Mouse (Mus musculus) thymus, postnatal 14 days (tissue): ENCODE measurements around the gene Prss33.

Experiments
- DNase-seq: peaks from one replicate; pipeline ENCODE4 v3.0.0; 2021

Gene Prss33

DNA sequence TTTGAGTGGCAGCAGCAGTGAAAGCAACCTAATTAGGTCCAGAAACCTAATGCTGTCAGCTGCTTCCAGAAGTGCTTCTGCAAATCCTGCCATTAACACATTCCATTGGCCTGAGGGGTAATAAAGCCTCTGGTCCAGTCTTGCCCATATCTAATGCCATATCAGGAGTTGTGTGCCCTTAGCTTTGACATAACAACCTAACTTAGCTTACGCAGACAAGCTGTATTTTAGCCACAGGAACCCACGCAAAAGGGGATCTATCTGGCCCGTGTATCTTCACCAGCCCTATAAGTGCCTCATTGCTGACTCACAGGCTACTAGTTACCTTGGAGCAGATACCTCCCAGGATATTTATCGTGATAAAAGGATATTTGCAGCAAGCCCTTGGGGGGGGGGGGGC, 10.3 kb downstream of the Prss33 start:
- DNase-seq: no peak

DNA sequence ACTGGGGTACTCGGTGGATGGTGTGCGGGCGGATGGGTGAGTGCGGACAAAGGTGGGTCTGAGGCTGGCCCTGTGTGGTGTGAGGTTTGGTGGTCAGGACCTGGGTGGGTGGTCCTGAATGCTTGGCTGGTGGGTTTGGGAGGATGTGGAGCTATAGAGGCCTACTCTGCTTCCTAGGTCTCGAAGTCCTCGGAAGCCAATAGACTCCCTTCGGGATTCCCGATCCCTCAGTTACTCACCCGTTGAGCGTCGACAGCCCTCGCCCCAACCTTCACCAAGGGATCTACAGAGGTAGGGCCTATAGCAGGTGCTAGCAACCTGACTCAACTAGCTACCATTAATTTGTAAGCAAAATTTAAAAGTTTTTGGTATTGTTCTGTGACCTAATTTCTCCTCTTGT, 12.2 kb downstream of the Prss33 start:
- no peak for DNase-seq

DNA sequence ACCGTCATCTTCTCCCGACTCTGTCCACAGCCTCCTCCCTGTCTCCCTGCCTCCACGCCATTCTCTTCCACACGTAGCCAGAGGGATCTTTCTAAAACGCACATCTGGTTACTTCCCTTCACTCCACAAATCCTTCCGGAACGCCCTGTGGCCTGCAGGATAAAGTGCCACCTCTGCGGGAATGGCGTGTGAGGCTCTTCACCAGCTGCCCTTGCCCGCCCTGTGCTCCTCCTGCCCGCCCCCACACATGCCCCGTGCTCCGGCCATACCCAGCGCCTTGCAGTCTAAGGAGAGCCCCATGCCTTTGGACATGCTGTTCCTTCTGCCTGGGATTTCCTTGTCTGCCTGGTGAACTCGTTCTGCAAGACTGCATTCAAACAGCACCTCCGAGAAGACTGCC, 12.8 kb downstream of the Prss33 start:
- no peak for DNase-seq

DNA sequence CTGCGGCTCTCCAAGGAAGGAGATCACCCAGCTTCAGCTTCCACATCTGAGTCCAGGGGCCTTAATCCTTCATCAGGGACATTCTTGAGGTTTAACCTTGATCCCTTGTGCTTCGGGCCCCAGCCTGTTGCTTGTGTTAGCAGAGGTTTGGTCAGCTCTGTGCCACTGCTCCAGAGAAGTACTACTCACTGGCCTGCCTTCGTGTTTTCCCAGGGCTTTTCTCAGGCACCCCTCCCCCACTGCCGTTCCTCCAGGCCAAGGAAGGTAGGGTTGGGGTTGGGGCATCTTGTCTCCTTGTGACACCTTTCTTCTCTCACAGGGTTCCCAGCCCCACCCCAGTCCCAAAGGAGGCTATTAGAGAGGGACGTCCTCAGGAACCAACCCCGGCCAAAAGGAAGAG, 13.8 kb downstream of the Prss33 start:
- DNase-seq: no peak

- no peak for DNase-seq
Observed at GRCm38 (mm10) chr17:23820731-23821130, 15.1 kb downstream of the Prss33 start.

GRCm38 (mm10) chr17:23819235-23819634, 16.6 kb downstream of the Prss33 start:
- DNase-seq: no peak

GRCm38 (mm10) chr17:23818579-23818978, 17.3 kb downstream of the Prss33 start:
- no peak for DNase-seq

GRCm38 (mm10) chr17:23815641-23816040, 20.2 kb downstream of the Prss33 start:
- DNase-seq: no peak

DNA sequence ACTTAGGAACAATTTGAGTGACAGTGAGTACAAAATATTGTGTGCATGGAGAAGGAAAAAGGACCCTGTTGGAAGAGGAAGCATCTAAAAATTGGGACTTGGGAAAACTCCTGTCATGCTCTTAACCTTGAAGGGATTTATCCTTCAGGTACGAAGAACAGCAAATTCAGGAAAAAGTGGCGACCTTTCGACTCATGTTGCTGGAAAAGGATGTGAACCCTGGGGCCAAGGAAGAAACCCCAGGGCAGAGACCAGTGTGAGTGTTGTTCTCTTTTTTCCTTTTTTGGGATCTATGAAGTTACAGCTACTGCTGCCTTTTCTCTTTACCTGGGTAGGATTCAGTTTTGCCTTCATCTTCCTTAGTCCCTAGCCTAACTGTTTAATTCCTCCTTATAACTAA, 27.9 kb downstream of the Prss33 start:
- no peak for DNase-seq

DNA sequence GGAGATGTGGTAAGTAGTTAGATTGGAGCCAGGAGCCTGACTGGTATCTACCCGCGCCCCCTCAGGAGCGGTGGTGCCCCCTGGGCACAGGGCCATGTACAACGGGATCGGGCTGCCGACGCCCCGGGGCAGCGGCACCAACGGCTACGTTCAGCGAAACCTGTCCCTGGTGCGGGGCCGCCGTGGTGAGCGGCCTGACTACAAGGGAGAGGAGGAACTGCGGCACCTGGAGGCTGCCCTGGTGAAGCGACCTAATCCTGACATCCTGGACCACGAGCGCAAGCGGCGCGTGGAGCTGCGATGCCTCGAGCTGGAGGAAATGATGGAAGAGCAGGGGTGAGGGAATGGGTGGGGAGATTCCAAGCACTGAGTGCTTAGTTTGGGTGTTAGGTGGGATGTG, 29.0 kb downstream of the Prss33 start:
- no peak for DNase-seq

- DNase-seq: no peak
Observed at GRCm38 (mm10) chr17:23804426-23805085, 31.3 kb downstream of the Prss33 start.

DNA sequence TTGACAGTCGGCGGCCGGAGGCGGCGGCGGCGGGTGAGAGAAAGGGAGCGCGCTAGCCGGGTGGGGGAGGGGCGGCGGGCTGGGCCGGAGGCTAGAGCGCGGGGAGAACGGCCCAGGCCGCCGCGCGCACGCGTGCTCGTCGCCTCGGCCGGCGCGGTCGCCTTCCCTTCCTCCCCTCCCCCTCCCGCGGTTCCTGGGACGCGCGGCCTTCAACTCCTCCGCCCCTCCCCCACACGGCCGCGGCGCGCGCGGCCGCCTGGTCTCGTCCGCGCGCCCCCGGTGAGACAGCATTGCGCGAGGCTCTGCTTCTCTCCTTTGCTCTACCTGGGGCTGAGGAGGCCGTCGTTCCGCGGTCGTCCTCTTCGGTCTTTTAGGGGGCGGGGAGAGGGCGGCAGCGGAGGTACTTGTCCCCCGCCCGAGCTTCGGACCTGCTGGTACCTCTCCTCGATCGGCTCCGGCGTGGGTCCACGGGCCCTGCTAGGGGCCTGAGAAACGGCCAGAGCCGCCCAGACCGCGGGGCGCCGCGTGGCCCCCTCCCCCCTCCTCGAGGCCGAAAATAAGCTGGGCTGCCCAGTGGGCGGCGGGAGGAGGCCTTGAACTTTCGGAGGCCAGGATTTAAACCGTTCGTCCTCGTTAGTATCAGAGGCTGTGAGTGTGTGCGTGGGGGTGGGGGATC, 32.4 kb downstream of the Prss33 start:
- DNase-seq: peak; percentile 87

DNA sequence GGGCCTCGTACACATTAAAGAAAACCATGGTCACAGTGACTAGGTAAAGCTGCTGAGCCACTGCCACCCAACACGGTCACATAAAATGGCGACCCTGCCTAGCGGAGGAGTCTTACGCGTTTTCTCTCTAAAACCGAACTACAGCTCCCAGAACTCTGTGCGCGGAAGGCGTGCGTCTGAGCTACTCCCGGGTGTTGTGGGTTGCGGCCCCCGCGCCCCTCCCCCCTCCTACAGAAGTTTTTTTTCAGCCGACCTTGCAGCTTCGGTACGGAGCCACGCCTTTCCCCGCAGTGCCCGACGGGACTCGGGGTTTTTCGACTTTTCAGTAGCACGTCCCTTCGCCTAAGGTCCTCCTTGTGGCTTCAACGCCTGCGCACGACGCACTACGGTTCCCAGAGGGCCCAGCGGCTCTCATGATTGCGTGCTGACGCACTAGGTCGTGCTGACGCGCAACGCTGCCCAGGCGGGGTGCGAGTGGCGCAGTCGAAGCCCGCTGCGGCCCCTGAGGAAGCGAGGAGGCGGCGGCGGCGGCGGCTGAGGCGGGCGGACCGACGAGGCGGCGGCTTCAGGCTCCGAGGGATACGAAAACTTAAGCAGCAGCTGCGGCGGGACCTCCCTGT, 33.0 kb downstream of the Prss33 start:
- peak; percentile 97 for DNase-seq

DNA sequence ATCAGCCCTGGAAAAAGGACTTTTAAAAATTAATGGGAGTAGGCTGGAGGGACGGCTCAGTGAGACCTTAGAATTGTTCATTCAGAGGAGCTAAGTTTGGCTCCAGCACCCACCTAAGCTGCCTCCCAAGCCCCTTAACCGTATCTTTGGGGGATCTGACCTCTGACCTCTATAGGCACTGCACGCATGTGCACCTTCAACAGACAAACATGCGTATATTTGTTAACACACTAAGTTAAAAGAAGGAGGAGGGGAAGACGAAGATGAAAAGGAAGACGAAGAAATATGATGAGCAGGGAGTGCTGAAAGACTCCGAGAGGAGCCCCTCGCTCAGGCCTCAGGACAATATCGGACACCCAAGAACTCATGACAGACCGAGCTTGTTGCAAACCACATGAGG, 34.2 kb downstream of the Prss33 start:
- DNase-seq: no peak

GRCm38 (mm10) chr17:23797316-23797715, 38.5 kb downstream of the Prss33 start:
- no peak for DNase-seq

GRCm38 (mm10) chr17:23795323-23795722, 40.5 kb downstream of the Prss33 start:
- no peak for DNase-seq

DNA sequence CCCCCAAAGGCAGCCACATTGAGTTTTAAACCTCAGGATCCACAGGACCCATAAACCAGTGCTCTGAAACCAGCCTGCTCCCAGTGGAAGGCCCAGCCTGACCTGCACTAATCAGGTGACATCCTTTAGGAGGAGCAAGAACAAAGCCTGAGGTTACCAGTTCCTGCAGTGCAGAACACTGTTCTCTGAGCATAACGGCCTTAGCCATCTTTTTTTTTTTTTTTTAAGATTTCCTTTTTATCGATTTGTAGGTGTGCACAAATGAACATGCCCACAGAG, 44.8 kb downstream of the Prss33 start:
- peak; percentile 30 for DNase-seq

GRCm38 (mm10) chr17:23790269-23791078, 45.4 kb downstream of the Prss33 start, which contains the start of gene Srrm2:
Srrm2 (plus strand) TSS chr17:23790532.
- peak; percentile 52 for DNase-seq

DNA sequence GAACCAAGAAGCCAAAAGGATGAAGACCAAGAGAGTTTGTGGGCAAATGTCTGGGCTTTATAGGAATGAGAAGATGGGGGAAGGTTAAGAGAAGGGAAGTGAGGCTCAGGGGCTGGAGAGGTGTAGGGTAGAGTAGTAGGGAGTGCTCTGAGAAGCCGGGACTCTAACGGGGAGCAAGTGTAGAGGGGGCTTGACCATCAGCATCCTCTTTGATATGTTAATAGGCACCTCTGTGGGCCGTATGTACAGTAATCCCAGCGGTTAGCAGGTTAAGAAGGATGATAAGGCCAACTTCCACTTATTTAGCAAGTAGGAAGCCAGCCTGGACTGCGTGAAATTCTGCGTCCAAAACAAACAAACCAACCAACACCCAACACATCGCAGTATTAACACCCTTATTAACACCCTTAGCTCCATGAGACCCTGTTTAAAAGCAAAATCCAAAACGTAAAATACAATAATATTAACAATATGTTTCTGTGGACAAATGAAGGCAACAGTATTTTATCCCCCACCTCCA, 46.0 kb downstream of the Prss33 start:
- no peak for DNase-seq

DNA sequence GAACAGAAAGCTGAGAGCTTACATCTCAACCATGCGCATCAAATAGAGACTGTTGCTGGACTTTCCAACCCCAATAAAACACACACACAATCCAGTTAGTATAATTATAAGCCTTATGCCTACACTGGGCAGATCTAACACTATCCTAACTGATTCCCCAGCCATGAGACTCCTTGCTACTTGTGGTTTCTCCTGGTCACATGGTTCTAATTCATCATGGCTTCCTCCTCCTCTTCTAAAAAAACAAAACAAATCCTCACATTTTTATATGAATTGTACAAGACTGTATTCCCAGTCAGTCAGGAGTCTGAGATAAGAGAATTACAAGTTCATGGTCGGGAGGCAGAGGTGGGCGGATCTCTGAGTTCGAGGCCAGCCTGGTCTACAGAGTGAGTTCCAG, 46.9 kb downstream of the Prss33 start:
- no peak for DNase-seq

DNA sequence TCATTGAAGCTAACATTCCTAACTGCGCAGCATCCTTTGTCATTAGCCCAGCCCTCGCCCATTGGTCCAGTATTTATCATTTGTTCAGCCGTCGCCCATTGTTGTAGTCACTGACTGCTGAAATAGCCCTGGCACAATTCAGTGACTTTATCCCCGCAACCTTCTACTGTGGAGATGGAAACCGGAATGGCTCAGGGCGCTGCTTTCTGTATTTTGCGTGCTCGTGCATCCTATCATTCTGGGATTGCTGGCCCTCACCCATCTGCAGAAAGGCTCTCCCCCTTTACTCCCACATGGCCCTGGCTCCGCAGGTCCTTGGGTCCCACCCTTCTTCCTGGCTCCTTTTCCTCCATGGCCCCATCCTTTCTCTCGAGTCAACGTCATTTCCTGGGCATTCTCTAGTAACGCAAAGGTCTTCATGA, 49.3 kb downstream of the Prss33 start:
- no peak for DNase-seq

GRCm38 (mm10) chr17:23785561-23786471, 50.0 kb downstream of the Prss33 start, which contains the start of gene Flywch2:
Flywch2 (minus strand) TSS chr17:23786081.
- peak; percentile 80 for DNase-seq
